ENCODE assay signal across 23 mouse cellular contexts in genomic region chr12:77189161-77189560, GRCm38 (mm10). TPM values are rescaled to one million over a fixed set of nuclear protein-coding genes. Genes with fewer than 3 reads are reported as not detected.
A peak's percentile ranks its signal among the peaks of the same experiment; 100 is the strongest.
DNase-seq lines count a peak whose midpoint lies in the region; ATAC-seq and TF ChIP-seq lines count a peak whose summit lies in the region.
"Had no signal": no experiment of that assay in that cellular context is flagged by ENCODE, and none has a peak within 500 bp of the region (broad histone marks: within the 10 kb centered on the region; RNA-seq: fewer than 3 reads in every experiment).

No protein-coding gene starts in this region.

- H3K27me3 ChIP-seq in intestine, embryonic 16.5 days (replicated peaks; ENCODE audit: control insufficient read depth, insufficient read depth, low read length), result no peaks in the 10 kb centered on the region
- peaks cover 31% of the 10 kb centered on the region for H3K27me3 ChIP-seq in intestine, postnatal 0 days (replicated peaks; ENCODE audit: control insufficient read depth, insufficient read depth, low read length)
- no peaks in the 10 kb centered on the region for H3K27me3 ChIP-seq in stomach, postnatal 0 days (ENCODE audit: control insufficient read depth, insufficient read depth, low read length)
- H3K27me3 ChIP-seq: CH12.LX; embryonic facial prominence, embryonic 12.5 days; forebrain, embryonic 15.5 days; limb, embryonic 12.5 days; lung, embryonic 15.5 days; neural tube, embryonic 12.5 days had no signal

- intact Hi-C loops in heart, postnatal 36 days (cut with DNase I), result no loop called here

- no peak overlapping the region for H3K9ac ChIP-seq in intestine, embryonic 16.5 days (ENCODE audit: low read depth, low read length)
- H3K9ac ChIP-seq in intestine, postnatal 0 days (ENCODE audit: low read depth, low read length), result no peak overlapping the region
- H3K9ac ChIP-seq in stomach, postnatal 0 days (ENCODE audit: low read length), result no peak overlapping the region
- H3K9ac ChIP-seq: embryonic facial prominence, embryonic 12.5 days; forebrain, embryonic 15.5 days; limb, embryonic 12.5 days; liver, embryonic 14.5 days; lung, embryonic 15.5 days; neural tube, embryonic 12.5 days had no signal

- no peak for TF ChIP-seq CTCF in intestine, postnatal 0 days (IDR thresholded peaks at IDR 0.05; ENCODE audit: low read depth)
- TF ChIP-seq CTCF in stomach, postnatal 0 days (IDR thresholded peaks at IDR 0.05; ENCODE audit: low read depth), result no peak

- no peak overlapping the region for H3K27ac ChIP-seq in intestine, embryonic 16.5 days (ENCODE audit: low read length)
- H3K27ac ChIP-seq in intestine, postnatal 0 days (ENCODE audit: low read depth, low read length), result no peak overlapping the region
- H3K27ac ChIP-seq in stomach, postnatal 0 days (replicated peaks), result no peak overlapping the region
- H3K27ac ChIP-seq: embryonic facial prominence, embryonic 12.5 days; forebrain, embryonic 15.5 days; hindbrain, embryonic 10.5 days; limb, embryonic 12.5 days; liver, embryonic 14.5 days; lung, embryonic 15.5 days; neural tube, embryonic 12.5 days had no signal

- H3K4me3 ChIP-seq in intestine, embryonic 16.5 days (ENCODE audit: low read length), result no peak overlapping the region
- no peak overlapping the region for H3K4me3 ChIP-seq in intestine, postnatal 0 days (ENCODE audit: low read depth, low read length)
- no peak overlapping the region for H3K4me3 ChIP-seq in stomach, postnatal 0 days (ENCODE audit: low read depth, low read length)
- H3K4me3 ChIP-seq: embryonic facial prominence, embryonic 12.5 days; forebrain, embryonic 15.5 days; hindbrain, embryonic 10.5 days; limb, embryonic 12.5 days; lung, embryonic 15.5 days; neural tube, embryonic 12.5 days had no signal

- WGBS in intestine, embryonic 16.5 days, result 43% methylated on average over 4 of the region's 4 CpGs
- 35% methylated on average over 4 of the region's 4 CpGs for WGBS in intestine, postnatal 0 days
- WGBS in stomach, postnatal 0 days, result 34% methylated on average over 4 of the region's 4 CpGs

- no peaks in the 10 kb centered on the region for H3K36me3 ChIP-seq in intestine, embryonic 16.5 days (ENCODE audit: control insufficient read depth, insufficient read depth, low read length)
- no peaks in the 10 kb centered on the region for H3K36me3 ChIP-seq in intestine, postnatal 0 days (ENCODE audit: control insufficient read depth, insufficient read depth)
- no peaks in the 10 kb centered on the region for H3K36me3 ChIP-seq in stomach, postnatal 0 days (ENCODE audit: control insufficient read depth, insufficient read depth, low read length)
- H3K36me3 ChIP-seq: embryonic facial prominence, embryonic 12.5 days; forebrain, embryonic 15.5 days; hindbrain, embryonic 10.5 days; limb, embryonic 12.5 days; lung, embryonic 15.5 days; neural tube, embryonic 12.5 days had no signal

- H3K4me2 ChIP-seq in intestine, embryonic 16.5 days (ENCODE audit: low read depth, low read length), result no peak overlapping the region
- H3K4me2 ChIP-seq in intestine, postnatal 0 days (replicated peaks; ENCODE audit: low read depth), result no peak overlapping the region
- H3K4me2 ChIP-seq in stomach, postnatal 0 days (replicated peaks; ENCODE audit: low read depth), result no peak overlapping the region
- H3K4me2 ChIP-seq: embryonic facial prominence, embryonic 12.5 days; forebrain, embryonic 15.5 days; limb, embryonic 12.5 days; lung, embryonic 15.5 days; midbrain, embryonic 11.5 days; neural tube, embryonic 12.5 days had no signal

- peak; percentile 21; the same call in 1 of the 2 replicates for ATAC-seq in intestine, embryonic 16.5 days
- no peak for ATAC-seq in intestine, postnatal 0 days
- peak; percentile 29 for ATAC-seq in activated CD4-positive, CD25-positive, alpha-beta regulatory T cell, adult 4 months
- ATAC-seq in stomach, postnatal 0 days (ENCODE audit: low FRiP score, low TSS enrichment), result peak; percentile 31; the same call in 1 of the 2 replicates
- ATAC-seq: forebrain, embryonic 15.5 days; inflammation-experienced regulatory T-cells, adult 6 months had no signal

- no peaks in the 10 kb centered on the region for H3K9me3 ChIP-seq in intestine, embryonic 16.5 days (ENCODE audit: control insufficient read depth, low read length)
- no peaks in the 10 kb centered on the region for H3K9me3 ChIP-seq in intestine, postnatal 0 days (ENCODE audit: control insufficient read depth)
- H3K9me3 ChIP-seq in stomach, postnatal 0 days (ENCODE audit: control insufficient read depth, low read length), result no peaks in the 10 kb centered on the region
- H3K9me3 ChIP-seq: embryonic facial prominence, embryonic 12.5 days; forebrain, embryonic 15.5 days; hindbrain, embryonic 10.5 days; limb, embryonic 12.5 days; lung, embryonic 15.5 days; neural tube, embryonic 12.5 days had no signal

- no peak for TF ChIP-seq EP300 in stomach, postnatal 0 days (optimal IDR thresholded peaks at IDR 0.05)

- H3K4me1 ChIP-seq in intestine, embryonic 16.5 days (ENCODE audit: control insufficient read depth, insufficient read depth, low read length), result no peaks in the 10 kb centered on the region; the same call in 1 of the 2 replicates
- H3K4me1 ChIP-seq in intestine, postnatal 0 days (replicated peaks; ENCODE audit: control insufficient read depth, insufficient read depth, low read length), result no peaks in the 10 kb centered on the region
- H3K4me1 ChIP-seq in stomach, postnatal 0 days (replicated peaks; ENCODE audit: control insufficient read depth, insufficient read depth), result no peaks in the 10 kb centered on the region
- H3K4me1 ChIP-seq: forebrain, embryonic 15.5 days; limb, embryonic 12.5 days; lung, embryonic 15.5 days; neural tube, embryonic 12.5 days had no signal

- peak; percentile 22 for DNase-seq in urinary bladder, postnatal 14 days (ENCODE audit: low spot score)
- DNase-seq in urinary bladder, postnatal 25 days (ENCODE audit: low spot score), result no peak
- DNase-seq in stomach, postnatal 0 days (ENCODE audit: low spot score), result no peak
- DNase-seq in heart, postnatal 36 days, result no peak
- no peak for DNase-seq in spleen, adult 12 weeks (ENCODE audit: low spot score)
- DNase-seq: adrenal gland, adult 8-10 months; cerebellum, adult 9-10 months; kidney, postnatal 4 days; lung, postnatal 4 days; spleen, adult 18-20 months had no signal

RNA-seq across cellular contexts. Expression of gene Fut8, which starts 48.8 kb away (rescaled TPM):
- polyA plus RNA-seq in intestine, embryonic 16.5 days (2015; fragmentation: Nextera tagmentation; extraction: Ambion mirVana), result 16.2 and 16.5 TPM in 2 replicates
- polyA plus RNA-seq in intestine, postnatal 0 days (2015; fragmentation: Nextera tagmentation; extraction: Ambion mirVana), result 9.1 and 10.1 TPM in 2 replicates
- polyA plus RNA-seq in activated CD4-positive, CD25-positive, alpha-beta regulatory T cell, adult 4 months (2017; shearing (Covaris generic)), result 10 to 100 TPM; 16.1 to 17.9 TPM
- polyA plus RNA-seq in stomach, postnatal 0 days (2015; fragmentation: Nextera tagmentation; extraction: Ambion mirVana), result 28.6 and 29.5 TPM in 2 replicates
- 10 to 100 TPM; 16.8 to 17.8 TPM for total RNA-seq in heart, postnatal 36 days (2021)
